Mouse (Mus musculus): ENCODE results near the gene Kcnq4. TPM values are rescaled to one million over a fixed set of nuclear protein-coding genes. Genes with fewer than 3 reads are reported as not detected.

Gene Kcnq4
- polyA plus RNA-seq, 1 experiment: 0.98 TPM

DNA sequence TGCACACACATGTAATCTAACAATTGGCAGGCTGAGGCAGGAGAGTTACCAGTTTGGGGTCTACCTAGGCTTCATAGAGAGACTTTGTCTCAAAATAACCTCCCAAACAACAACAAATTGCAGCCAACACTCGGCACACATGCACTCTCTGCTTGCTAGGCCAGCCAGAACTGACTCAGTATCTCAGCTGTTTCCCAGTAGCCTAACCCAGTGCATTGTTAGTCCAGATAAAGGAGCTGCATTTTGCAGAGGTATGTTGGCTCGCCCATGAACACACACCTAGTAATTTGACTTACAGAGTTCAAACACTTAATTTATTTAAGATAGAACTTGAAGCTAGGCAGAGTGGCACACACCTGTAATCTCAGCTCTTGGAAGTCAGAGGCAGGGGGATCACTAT lies 72.8 kb downstream of the Kcnq4 start:
- H3K27me3 ChIP-seq (ENCODE audit: control insufficient read depth, insufficient read depth, low read length): no peaks in the 10 kb centered on the region
- no peak for DNase-seq (ENCODE audit: low read depth in 1 of 2, low spot score in 2 of 2)
- no peaks in the 10 kb centered on the region for H3K36me3 ChIP-seq (ENCODE audit: control insufficient read depth, insufficient read depth, low read length)
- TF ChIP-seq POLR2A (IDR thresholded peaks at IDR 0.05; ENCODE audit: low read depth, low read length) (no peak), CTCF (IDR thresholded peaks at IDR 0.05; ENCODE audit: extremely low read depth, insufficient read depth, insufficient read length, insufficient replicate concordance) (no peak)
- no peak overlapping the region for H3K27ac ChIP-seq (ENCODE audit: insufficient read depth, low read length)
- H3K4me3 ChIP-seq (ENCODE audit: extremely low read depth, insufficient read depth, insufficient read length): no peak overlapping the region
- H3K4me1 ChIP-seq (ENCODE audit: control insufficient read depth, insufficient read depth, insufficient read length): no peaks in the 10 kb centered on the region
- WGBS: 74% methylated on average over 2 of the region's 2 CpGs

DNA sequence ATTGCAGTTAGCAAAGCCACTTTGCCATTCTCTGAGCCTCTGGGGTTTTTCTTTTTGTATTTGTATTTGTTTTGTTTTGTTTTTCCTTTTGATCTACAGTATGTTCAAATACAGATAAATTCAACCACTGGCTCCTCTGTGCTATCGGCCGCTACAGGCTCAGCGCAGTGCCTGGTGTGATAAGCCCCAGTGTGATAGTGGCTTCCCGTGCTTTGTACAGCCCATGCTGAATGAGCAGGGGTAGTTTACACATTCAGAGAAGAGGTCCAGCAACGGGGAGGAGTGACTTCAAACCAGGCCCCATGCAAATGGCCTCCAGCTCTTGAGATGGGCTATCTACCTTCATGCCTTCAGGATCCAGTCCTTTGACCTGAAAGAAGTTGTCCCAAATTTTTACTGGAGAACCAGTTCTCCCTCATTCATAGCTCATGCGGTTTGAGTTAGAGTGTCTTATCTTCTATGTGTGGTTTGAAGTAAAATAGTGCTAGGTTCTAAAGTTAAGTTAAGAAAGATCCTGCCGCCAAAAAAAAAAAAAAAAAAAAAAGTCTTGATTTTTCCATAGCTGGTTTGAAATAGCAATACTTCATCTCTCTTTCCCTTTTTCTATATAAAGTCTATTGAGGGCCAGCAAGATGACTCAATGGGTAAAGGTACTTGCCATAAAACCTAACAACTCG lies 73.5 kb downstream of the Kcnq4 start:
- no peaks in the 10 kb centered on the region for H3K36me3 ChIP-seq (ENCODE audit: control insufficient read depth, insufficient read depth, low read length)

GRCm38 (mm10) chr4:120673606-120674005 lies 74.8 kb downstream of the Kcnq4 start:
- DNase-seq (ENCODE audit: low read depth in 1 of 2, low spot score in 2 of 2): no peak
- H3K36me3 ChIP-seq (ENCODE audit: control insufficient read depth, insufficient read depth, low read length): no peaks in the 10 kb centered on the region
- no peaks in the 10 kb centered on the region for H3K27me3 ChIP-seq (ENCODE audit: control insufficient read depth, insufficient read depth, low read length)
- H3K4me1 ChIP-seq (ENCODE audit: control insufficient read depth, insufficient read depth, insufficient read length): no peaks in the 10 kb centered on the region
- TF ChIP-seq POLR2A (IDR thresholded peaks at IDR 0.05; ENCODE audit: low read depth, low read length) (no peak), CTCF (IDR thresholded peaks at IDR 0.05; ENCODE audit: extremely low read depth, insufficient read depth, insufficient read length, insufficient replicate concordance) (no peak)
- H3K27ac ChIP-seq (ENCODE audit: insufficient read depth, low read length): no peak overlapping the region
- WGBS: 88% methylated on average over 3 of the region's 3 CpGs
- H3K4me3 ChIP-seq (ENCODE audit: extremely low read depth, insufficient read depth, insufficient read length): no peak overlapping the region

More for the DNA sequence above, 73.5 kb downstream of the Kcnq4 start:
- Histone ChIP-seq H3K4me3 (ENCODE audit: extremely low read depth, insufficient read depth, insufficient read length) (no peak overlapping the region), H3K4me1 (ENCODE audit: control insufficient read depth, insufficient read depth, insufficient read length) (no peaks in the 10 kb centered on the region), H3K27me3 (ENCODE audit: control insufficient read depth, insufficient read depth, low read length) (no peaks in the 10 kb centered on the region), H3K27ac (ENCODE audit: insufficient read depth, low read length) (no peak overlapping the region)
- no peak for DNase-seq (ENCODE audit: low read depth in 1 of 2, low spot score in 2 of 2)
- TF ChIP-seq CTCF (IDR thresholded peaks at IDR 0.05; ENCODE audit: extremely low read depth, insufficient read depth, insufficient read length, insufficient replicate concordance) (no peak), POLR2A (IDR thresholded peaks at IDR 0.05; ENCODE audit: low read depth, low read length) (no peak)
- WGBS: 66% methylated on average over 8 of the region's 8 CpGs

GRCm38 (mm10) chr4:120671046-120671445 lies 77.4 kb downstream of the Kcnq4 start:
- Histone ChIP-seq H3K27me3 (ENCODE audit: control insufficient read depth, insufficient read depth, low read length) (peaks cover 4% of the 10 kb centered on the region; the same call in 1 of the 2 replicates), H3K4me3 (ENCODE audit: extremely low read depth, insufficient read depth, insufficient read length) (no peak overlapping the region), H3K27ac (ENCODE audit: insufficient read depth, low read length) (no peak overlapping the region), H3K4me1 (ENCODE audit: control insufficient read depth, insufficient read depth, insufficient read length) (no peaks in the 10 kb centered on the region; the same call in 1 of the 2 replicates), H3K36me3 (ENCODE audit: control insufficient read depth, insufficient read depth, low read length) (no peaks in the 10 kb centered on the region)
- TF ChIP-seq CTCF (IDR thresholded peaks at IDR 0.05; ENCODE audit: extremely low read depth, insufficient read depth, insufficient read length, insufficient replicate concordance) (no peak), POLR2A (IDR thresholded peaks at IDR 0.05; ENCODE audit: low read depth, low read length) (no peak)
- WGBS: 69% methylated on average over 12 of the region's 12 CpGs
- DNase-seq (ENCODE audit: low read depth in 1 of 2, low spot score in 2 of 2): no peak

DNA sequence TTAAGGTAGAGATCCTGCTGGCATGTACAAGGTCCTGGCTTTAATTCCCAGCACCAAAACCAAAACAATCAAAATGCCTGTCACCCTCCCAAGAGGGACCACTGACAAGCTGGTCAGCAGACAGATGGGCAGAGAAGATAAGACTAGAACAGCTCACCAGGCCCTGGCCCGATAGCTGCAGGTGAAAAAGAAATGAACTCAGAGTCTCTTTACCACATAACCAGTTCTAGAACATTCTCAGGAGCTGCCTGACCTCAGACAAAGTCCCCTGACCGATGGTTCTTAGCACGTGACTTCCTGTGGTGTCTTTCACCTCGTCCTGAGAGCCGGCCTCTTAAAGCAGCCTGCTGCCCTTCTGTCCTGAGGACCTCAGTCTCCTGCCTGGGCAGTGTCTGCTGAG lies 78.8 kb downstream of the Kcnq4 start:
- Histone ChIP-seq H3K4me1 (ENCODE audit: control insufficient read depth, insufficient read depth, insufficient read length) (no peaks in the 10 kb centered on the region; the same call in 1 of the 2 replicates), H3K27ac (ENCODE audit: insufficient read depth, low read length) (no peak overlapping the region), H3K4me3 (ENCODE audit: extremely low read depth, insufficient read depth, insufficient read length) (no peak overlapping the region), H3K36me3 (ENCODE audit: control insufficient read depth, insufficient read depth, low read length) (no peaks in the 10 kb centered on the region), H3K27me3 (ENCODE audit: control insufficient read depth, insufficient read depth, low read length) (peaks cover 4% of the 10 kb centered on the region; the same call in 1 of the 2 replicates)
- WGBS: 30% methylated on average over 5 of the region's 5 CpGs
- no peak for DNase-seq (ENCODE audit: low read depth in 1 of 2, low spot score in 2 of 2)
- TF ChIP-seq POLR2A (IDR thresholded peaks at IDR 0.05; ENCODE audit: low read depth, low read length): no peak
- no peak for TF ChIP-seq CTCF (IDR thresholded peaks at IDR 0.05; ENCODE audit: extremely low read depth, insufficient read depth, insufficient read length, insufficient replicate concordance)

DNA sequence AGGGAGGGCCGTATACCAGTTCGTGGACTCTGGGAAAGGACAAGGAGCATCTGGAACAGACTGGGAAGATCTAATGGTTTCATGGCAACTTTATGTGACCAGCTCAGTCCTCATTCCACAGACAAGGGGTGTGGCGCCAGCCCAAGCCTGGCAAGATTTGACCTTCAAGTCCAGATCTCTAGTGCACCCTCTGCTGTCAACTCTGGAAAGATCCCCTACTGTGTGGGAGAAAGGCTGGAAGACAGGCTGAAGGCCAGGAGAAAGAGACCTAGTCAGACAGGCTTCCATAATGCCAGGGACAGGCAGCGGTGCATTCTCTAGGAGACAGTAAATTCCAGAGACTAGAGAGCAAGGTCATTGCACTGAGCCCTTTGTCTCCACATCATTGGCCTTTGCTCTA lies 79.9 kb downstream of the Kcnq4 start:
- no peak for DNase-seq (ENCODE audit: low read depth in 1 of 2, low spot score in 2 of 2)
- no peak overlapping the region for H3K27ac ChIP-seq (ENCODE audit: insufficient read depth, low read length)
- no peak overlapping the region for H3K4me3 ChIP-seq (ENCODE audit: extremely low read depth, insufficient read depth, insufficient read length)

GRCm38 (mm10) chr4:120667555-120667954 lies 80.9 kb downstream of the Kcnq4 start:
- Histone ChIP-seq H3K27ac (ENCODE audit: insufficient read depth, low read length) (no peak overlapping the region), H3K27me3 (ENCODE audit: control insufficient read depth, insufficient read depth, low read length) (peaks cover 4% of the 10 kb centered on the region; the same call in 1 of the 2 replicates), H3K4me3 (ENCODE audit: extremely low read depth, insufficient read depth, insufficient read length) (peak overlapping the region; percentile 51; the same call in 1 of the 2 replicates), H3K36me3 (ENCODE audit: control insufficient read depth, insufficient read depth, low read length) (no peaks in the 10 kb centered on the region), H3K4me1 (ENCODE audit: control insufficient read depth, insufficient read depth, insufficient read length) (no peaks in the 10 kb centered on the region; the same call in 1 of the 2 replicates)
- no peak for DNase-seq (ENCODE audit: low read depth in 1 of 2, low spot score in 2 of 2)
- TF ChIP-seq POLR2A (IDR thresholded peaks at IDR 0.05; ENCODE audit: low read depth, low read length): no peak
- TF ChIP-seq CTCF (IDR thresholded peaks at IDR 0.05; ENCODE audit: extremely low read depth, insufficient read depth, insufficient read length, insufficient replicate concordance): no peak
- 39% methylated on average over 10 of the region's 10 CpGs for WGBS

More for the DNA sequence above, 79.9 kb downstream of the Kcnq4 start:
- Histone ChIP-seq H3K27me3 (ENCODE audit: control insufficient read depth, insufficient read depth, low read length) (peaks cover 4% of the 10 kb centered on the region; the same call in 1 of the 2 replicates), H3K36me3 (ENCODE audit: control insufficient read depth, insufficient read depth, low read length) (no peaks in the 10 kb centered on the region), H3K4me1 (ENCODE audit: control insufficient read depth, insufficient read depth, insufficient read length) (no peaks in the 10 kb centered on the region; the same call in 1 of the 2 replicates)
- 90% methylated on average over 4 of the region's 4 CpGs for WGBS
- TF ChIP-seq POLR2A (IDR thresholded peaks at IDR 0.05; ENCODE audit: low read depth, low read length) (no peak), CTCF (IDR thresholded peaks at IDR 0.05; ENCODE audit: extremely low read depth, insufficient read depth, insufficient read length, insufficient replicate concordance) (no peak)
